Mouse (Mus musculus): ENCODE measurements around the gene Notch1.

Notch1 gene

DNA sequence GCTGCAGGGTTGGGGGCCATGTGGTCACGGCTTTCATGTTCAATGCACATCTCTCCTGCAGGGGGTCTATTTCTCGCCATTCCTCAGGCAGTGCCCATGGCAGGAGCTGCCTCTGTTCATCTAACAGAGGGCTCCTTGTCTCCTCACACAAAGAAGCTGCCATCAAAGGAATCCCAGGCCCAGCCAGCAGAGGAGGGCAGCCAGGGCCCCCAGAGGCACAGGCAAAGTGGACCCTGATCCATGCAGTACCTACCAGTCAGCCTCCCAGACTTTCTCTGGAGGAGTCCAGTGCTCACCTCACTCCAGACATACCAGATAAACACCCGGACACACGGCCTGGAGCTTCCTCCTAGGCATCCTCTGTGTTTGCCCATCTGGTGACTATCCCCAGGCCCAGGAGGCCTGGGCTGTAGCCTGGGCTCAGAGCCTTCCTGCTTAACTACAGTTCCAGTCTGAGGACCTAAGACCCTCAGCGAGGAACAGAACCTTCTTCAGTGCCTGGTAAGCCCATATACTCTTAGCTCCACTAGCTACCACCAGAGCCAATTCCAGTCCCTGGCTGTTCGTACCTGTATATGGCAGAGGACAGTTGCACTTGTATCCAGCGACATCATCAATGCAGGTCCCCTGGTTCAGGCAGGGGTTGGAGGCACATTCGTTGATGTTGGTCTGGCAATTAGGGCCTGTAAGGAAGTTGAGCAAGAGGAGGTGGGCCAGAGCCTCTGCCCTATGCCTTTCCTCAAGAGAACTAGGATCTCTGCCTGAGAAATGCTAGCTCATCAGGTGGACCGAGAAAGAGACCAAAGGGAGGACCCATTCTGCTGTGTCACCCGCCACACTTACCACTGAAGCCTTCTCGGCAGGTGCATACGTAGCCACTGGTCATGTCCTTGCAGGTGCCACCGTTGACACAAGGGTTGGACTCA lies 40.7 kb downstream of the Notch1 start:
- DNase-seq, result no peak

DNA sequence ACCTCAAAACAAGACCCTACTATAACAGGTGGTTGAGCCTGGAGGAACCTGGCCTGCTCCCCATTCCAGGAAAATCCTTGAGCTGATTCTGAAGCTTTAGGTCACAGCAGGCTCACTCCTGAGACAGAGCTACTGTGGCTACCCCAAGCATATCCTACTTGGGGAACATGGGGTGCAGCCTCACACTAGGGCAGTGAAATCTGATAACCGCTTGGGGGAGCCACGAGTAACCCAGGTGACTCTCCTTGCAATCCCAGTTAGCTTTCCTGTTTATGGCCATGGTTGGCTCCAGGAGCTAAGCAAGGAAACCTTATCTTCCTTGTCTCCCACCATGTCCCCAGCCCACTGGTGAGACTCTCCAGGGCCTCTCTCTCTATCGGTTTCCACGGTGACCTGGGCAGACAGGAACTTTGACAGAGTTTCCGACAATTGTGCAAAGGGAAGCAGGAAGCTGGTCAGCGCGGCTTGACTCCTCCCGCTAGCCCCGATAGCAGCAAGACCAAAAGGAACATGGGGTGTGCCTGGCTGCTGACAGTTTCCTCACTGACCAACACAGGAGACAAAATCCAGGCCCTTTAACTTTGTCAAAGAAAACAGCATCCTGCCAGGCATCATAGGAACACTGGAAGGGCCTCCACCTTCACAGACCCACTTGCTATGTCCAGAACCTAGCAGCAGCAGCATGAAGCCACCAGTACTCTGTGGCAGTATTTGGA lies 41.5 kb downstream of the Notch1 start:
- DNase-seq, result no peak

DNA sequence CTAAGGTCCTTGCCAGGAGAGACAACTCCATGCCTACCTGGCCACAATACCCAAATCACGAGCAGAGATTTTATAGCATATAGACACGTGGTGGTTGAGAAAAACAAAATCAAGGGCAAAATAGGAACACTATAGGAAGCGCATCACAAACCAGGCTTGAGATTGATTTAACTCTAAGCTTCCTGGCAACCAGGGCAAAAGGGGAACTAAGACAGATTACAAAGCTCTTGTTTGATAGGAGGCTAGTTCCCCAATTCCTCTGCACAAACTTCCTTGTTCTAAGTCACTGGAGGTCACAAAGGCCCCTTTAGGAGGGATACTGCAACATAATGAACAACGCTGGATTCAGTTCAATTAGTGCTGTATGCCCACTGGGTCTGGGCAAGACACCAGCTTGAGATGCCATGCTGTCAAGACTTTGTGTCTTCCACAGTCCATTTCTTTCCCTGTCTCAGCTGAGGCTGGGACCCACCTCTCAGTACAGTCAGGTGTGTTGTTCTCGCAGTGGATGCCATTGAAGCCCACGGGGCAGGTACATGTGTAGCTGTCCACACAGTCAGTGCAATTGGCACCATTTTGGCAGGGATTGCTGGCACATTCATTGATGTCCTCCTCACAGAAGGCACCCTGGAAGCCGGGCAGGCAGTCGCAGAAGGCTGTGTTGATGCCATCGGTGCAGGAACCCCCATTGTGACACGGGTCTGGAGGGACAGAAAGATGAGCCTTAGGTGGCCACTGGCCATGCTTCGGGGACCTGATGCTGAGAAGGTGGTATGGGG lies 44.0 kb downstream of the Notch1 start:
- DNase-seq, result peak; percentile 25

DNA sequence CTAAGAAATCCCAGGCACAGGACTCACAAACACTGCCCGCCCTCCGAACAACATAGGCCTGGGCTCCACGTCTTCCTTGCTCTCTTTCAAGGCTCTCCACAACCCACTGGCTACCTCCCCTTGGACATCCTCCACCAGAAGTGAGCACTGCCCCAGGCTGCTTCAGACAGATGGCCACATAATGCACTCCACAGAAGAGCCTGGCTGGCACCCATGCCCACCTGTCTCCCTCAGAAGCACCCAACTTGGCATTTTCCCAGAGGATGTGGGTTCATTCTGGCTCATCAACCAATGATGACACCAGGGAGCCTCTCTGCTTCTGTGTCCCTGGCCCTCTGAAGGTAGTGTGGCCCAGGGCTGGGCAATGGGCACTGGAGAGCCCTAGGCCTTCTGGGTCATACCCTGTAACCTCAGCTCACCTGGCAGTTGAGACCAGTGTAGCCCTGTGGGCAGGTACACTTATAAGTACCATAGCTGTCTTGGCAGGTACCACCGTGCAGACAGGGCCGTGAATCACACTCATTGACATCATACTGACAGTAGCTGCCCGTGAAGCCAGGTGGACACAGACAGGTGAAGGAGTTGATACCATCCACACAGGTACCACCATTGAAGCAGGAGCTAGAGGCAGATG lies 44.7 kb downstream of the Notch1 start:
- DNase-seq, result no peak

DNA sequence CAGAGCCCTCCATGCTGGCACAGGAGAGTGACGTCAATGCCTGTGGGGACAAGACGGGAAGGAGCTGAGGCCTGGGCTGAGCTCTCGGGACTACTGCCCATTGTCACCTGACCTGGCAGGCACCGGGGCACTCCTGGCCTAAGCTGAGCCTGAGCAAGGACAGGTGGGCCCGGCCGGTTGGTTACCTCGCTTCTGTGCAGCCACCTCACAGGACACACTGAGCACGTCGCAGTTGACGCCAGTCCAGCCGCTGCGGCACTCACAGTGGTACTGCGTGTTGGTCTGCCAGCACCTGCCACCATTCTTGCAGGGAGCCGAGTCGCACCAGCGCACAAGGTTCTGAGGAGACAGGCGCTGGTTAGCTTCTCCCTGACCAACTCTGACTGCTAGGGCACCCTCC lies 45.5 kb downstream of the Notch1 start:
- no peak for DNase-seq

DNA sequence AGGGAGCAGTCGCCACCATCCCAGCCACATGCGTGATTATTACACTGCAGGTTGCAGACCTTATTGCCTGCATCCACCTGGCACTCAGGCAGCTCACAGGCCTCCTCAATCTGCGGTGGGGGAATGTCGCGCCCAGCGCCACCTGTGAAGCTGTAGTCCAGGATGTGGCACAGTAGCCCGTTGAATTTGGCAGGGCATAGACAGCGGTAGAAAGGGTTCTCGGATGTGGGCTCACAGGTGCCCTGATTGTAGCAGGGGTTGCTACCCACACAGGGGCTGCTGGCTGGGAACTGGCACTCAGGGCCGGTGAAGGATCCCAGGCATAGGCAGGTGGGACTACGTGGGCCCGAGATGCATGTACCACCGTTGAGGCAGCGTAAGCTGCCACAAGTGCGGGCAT lies 48.1 kb downstream of the Notch1 start:
- DNase-seq, result no peak

DNA sequence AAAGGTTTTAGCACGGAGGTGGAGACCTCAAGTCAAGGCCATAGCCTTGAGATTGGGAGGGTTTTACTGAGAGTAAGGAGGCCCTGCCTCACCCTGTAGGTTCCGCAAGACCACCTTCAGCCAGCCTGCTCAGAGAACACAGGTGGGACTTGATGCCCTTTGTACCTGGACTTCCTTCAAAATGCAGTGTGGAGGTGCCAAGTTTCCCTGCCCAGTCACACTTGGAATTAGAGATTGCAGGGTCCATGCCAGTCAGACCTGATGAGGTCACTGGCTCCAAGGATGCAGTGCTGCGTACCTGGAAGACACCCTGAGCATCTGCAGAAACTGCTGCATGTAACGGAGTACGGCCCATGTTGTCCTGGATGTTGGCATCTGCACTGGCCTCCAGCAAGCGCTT lies 53.1 kb downstream of the Notch1 start:
- no peak for DNase-seq

DNA sequence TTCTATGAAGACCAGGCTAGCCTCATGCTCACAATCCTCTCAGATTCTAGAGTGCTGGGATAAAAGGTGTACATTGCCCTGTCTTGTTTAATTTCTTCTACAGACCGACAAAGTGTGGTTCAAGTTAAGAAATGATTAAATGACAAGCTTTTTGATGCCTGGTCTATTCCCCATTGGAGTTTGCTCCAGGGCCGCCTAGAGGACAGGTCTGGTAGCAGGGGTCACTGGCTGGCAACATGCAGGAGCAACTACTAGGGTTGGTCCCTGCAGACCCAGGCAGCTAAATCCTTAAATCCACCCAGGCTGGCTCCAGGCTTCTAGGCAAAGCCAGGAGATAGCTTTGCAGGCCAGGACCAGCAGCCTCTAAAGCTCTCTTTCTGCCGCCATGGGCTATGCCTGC lies 53.5 kb downstream of the Notch1 start:
- no peak for DNase-seq

DNA sequence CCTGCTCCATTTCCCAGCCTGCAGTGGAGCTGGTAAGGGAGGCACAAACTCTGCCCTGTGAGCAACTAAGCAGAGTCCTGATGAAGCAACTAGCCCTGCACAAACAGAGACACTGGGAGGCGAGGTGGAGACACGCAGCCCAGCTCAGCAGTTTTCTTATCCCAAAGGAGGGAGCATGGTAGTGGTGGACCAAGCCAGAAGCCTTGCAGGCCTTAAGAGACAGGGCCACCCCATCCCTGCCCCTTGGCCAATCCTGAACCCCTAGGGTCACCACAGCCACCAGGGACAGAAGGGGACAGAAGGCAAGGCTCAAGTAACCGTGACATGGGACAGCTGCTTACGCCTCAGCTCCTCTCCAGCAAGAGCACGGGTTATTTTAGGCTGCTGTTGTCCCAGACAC lies 54.8 kb downstream of the Notch1 start:
- DNase-seq, result no peak

DNA sequence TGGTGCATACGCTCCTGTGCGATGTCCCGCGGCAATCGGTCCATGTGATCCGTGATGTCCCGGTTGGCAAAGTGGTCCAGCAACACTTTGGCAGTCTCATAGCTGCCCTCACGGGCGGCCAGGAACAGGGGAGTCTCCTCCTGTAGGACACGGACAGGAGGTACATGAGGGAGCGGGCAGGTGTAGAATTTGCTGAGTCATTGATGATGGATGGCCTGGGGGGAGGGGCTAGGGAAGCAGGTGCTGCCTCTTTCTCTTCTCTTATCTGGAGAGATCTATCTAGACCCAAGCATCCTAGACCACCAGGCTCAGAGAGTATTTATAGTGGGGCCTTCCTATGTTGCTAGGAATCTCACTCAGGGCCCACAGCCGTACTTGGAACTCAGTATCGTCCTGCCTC lies 55.6 kb downstream of the Notch1 start:
- DNase-seq, result no peak

DNA sequence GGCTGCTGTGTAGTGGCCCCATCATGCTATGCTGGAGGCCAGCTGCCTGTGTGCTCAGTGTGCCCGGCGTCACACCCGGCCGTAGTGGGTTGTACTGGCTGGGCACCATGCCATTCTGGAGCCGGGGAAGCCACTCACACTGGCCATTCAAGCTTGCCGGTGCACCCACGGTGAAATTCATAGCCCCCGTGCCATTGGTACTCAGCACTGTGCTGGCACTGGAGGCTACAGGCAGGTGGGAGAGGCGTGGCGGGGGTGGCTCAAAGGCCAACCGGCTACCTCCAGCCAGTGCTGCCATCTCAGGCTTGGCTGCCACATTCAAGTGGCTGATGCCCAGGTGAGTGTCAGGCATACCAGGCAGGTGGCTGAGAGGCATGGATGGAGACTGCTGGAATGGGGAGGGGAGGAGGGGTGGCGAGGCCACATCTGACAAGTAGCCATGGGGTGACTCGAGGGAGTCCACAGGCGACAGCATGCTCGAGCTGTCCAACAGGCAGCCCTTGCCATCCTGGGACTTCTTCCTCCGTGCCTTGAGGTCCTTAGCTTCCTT lies 56.3 kb downstream of the Notch1 start:
- no peak for DNase-seq

DNA sequence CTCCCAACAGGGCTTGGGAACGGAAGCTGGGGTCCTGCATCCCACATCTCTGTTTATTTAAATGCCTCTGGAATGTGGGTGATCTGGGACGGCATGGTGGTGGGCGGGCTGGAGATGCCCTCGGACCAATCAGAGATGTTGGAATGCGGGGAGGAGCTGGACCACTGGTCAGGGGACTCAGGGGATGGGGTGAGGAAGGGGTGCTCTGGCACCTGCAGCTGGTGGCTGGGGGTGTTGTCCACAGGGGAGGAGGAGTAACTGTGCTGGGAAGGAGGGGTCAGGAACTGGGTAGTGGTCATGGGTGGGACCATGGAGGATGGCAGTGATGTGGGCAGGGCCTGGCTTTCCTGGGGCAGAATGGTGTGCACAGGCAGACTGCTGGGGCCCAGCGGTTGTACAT lies 57.0 kb downstream of the Notch1 start:
- DNase-seq, result no peak

DNA sequence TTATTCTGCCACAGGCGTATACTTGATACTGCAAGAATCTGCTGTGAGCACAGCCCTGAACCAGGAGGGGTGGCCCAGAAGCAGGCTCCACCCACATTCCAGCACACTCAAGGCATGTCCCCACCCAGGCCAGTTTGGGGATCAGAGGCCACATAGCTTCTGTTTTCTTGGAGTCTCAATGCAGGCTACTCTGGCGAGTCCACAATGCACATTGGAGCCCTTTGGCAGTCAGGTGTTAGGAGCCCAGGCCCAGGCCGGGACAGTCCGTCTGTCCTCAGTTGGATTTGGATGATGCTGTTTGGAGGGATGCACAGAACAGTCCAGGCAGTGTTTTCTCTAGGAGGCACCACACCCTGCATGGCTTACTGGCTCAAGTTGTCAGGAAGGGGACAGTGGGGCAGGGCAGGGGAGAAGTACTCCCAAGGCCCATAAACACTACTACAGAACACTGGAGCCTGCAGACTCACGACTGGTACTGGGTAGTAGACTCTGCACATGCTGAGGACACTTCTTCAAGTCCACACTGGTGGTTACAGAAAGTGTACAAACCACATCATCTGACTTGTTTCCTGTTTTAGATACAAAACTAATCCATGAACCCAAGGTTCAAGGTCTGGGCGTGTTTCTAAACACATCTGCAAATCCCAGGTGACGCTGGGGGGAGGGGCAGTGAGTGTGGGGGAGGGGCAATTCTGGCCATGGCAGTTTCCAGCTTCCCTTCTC lies 57.9 kb downstream of the Notch1 start:
- no peak for DNase-seq

DNA sequence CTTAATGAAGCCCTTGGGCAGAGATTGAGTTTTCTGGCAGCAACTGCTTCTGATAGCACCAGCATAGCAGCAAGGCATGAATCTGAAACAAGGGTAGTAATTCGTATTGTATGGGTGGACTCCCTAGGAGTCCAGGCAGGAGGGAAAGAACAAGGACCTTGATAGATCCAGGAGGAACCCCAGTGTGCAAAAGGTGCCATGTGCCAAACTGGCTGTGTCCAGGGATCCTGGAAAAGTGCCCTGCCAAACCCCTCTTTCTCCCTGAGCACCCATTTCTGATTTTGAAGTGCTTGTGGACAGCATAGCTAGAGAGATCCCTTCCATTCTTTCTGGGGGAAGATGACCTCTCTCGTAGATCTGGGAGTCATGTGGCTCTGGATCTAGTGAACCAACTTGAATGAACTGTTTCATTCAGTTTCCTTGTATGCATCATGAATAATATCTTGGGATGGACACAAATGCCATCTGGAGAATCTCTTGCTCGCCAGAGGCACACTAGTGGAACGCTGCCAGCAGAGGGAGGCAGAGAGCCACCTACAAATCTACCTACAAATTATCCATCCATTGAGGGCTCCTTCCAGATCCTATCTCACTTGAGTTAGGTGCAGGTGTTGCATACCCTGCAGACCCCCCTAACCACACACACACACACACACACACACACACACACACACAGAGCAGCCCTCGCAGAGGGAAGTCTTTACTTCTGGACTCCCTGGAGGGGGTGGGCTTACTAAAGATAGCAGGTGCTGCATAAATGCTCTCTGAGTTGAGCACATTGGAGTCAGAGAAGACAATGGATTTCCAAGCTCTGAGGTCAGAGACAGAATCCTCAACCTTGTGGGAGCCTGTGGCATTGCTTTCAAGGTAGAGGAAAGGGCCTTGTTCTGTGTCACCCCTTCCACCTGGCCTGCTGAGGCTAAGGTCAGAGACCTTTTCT lies 67.1 kb downstream of the Notch1 start:
- DNase-seq, result peak; percentile 82

DNA sequence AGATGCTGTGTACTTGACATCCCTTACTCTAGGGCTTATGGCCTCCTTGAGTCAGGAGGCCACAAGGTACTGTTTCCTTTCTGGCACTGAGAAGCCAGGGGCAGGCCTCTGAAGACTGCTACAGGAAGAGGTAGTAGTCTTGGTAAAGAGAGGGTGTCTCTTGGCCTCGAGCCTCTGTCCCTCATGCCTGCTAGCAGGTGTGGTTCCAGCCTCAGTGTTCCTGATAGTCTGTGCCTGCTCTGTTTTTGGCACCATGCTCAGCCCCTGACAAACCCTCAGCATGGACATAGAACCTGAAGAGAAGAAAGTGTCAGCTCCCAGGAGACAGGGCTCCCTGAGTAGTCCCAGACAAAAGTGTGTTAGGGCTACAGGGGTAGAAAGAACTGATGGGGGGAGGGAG lies 69.0 kb downstream of the Notch1 start:
- no peak for DNase-seq

DNA sequence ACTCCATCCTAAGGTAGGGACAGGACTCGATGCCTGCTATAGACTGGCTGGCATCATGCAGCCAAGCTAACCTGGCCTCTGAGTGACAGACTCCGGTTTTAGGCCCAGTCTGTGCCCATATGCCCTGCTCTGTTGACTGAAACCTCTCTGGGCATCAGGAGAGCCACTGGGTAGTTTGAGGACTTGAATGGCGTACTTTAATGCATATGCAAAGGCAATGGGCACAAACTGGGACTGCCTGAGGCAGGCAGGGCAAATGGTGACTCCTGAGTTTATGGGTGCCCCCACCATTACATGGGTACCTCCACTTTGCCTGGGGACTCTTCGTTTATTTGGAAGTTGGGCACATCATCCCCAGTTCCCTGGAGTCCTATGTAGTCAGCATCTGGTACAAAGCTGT lies 69.8 kb downstream of the Notch1 start:
- peak; percentile 34 for DNase-seq

DNA sequence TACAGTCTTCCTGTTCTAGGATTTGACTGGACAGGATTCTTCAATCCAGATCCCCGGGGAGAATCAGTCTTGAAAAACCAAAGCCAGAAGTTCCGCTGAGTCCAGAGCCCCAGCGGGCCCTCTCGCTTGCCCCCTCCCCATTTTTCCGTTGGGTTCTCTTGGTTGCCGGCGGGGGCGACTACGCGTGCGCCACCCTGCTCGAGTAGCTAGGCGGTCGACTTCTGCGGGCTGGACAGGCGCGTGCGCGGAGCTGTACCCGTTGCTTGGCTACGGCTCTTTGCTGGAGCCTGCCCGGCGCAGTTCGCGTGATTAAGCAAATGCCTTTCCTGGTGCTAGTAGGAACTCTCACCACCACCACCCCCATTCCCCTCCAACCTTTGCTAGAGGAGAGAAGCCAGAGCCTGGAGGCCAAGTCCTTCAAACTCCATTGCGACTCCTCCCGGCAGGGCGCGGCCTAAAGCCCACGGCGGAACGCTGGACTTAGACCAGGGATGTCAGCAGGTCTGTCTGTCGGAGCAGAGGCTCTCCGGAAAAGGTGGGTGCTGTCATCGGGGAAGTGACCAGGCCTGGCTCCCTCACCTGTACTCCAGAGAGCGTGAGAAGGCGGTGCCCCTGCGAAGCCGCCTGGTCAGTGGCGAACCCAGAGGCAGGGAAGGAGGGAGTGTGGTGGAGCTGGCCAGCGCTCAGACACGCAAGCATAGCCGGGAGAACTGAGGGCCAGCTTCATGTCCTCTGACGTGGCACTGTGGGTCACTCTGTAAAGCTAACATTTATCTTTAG lies 70.6 kb downstream of the Notch1 start:
- DNase-seq, result no peak

DNA sequence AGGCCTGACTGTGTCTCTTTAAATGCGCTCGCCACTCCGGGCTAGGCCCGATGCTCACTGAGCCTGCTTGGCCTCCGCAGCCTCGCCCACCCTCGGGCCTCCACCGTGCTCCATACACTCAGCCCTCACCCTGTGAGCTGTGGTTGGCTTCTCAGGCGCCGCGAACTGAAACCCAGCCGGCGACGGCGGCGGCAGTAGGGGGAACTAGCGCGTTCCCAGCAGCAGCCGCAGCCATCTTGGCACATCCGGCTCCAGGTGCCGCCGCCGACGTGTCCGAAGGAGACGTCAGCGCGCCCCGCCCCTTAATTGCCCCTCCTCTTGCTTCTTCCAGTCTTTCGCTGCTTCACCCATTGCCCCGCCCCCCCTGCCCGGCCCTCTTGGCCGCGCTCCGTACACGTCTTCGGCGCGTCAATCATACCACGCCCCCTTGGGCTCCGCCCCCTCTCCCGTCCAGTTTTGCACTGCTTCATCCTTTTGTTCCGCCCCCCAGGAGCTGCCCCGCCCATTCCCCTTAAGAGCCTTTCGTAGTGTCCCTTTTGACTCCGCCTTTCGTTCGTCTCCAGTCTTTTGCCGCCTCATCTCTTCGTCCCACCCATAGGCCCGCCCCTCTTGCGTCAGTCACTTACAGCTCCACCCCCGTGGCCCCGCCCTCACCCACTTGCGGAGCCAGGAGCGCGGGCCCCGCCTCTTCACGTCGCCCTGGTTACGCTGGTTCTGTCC lies 71.4 kb downstream of the Notch1 start, which contains the start of gene Sec16a:
Sec16a (minus strand) TSS at position 271 of the 720 bp plus-strand sequence.
- DNase-seq, result peak; percentile 100

DNA sequence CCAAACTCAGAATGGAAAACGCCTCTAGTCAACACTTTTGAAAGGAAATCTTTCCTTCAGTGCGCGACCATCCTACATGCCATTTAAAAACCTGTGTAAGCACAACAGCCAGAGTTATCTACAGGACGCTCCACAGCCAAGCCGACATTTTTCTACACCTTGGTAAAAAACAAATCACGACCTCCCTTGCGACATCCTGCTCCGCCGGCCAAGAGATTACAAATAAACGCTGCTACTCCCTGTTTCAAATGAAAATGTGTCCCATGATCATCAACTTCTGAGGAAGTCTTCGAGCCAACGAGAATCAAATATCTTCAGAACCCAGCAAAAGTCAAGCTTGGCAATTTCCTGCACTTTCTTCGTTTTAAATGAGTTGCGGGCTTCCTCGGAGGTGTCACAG lies 72.1 kb downstream of the Notch1 start:
- DNase-seq, result peak; percentile 24

Measured in cerebellum, adult 8-10 months (tissue).